Mouse (Mus musculus) CH12.LX (cell line): ENCODE data around the gene Fam222a.

Experiments
- CHD2 ChIP-seq: IDR thresholded peaks from 2 replicates; pipeline ENCODE4 v1.6.1; 2011; ENCODE audit warnings: low read length, improper control_type of control experiment
- CTCF ChIP-seq, 2 experiments: IDR thresholded peaks in 1 of 2; conservative IDR thresholded peaks in 1 of 2; 2 replicates each; pipeline ENCODE4 v1.5.1; 2011 to 2012; ENCODE audit warnings: low read depth in 2 of 2, low read length in 2 of 2, improper control_type of control experiment in 1 of 2, inconsistent platforms in 1 of 2, mild to moderate bottlenecking in 1 of 2, moderate library complexity in 1 of 2
- EP300 ChIP-seq: IDR thresholded peaks from 2 replicates; pipeline ENCODE4 v1.6.1; 2011; ENCODE audit warnings: low read length, improper control_type of control experiment
- MAZ ChIP-seq: IDR thresholded peaks from 2 replicates; pipeline ENCODE4 v1.6.1; 2012; ENCODE audit warnings: low read depth, mild to moderate bottlenecking, inconsistent platforms, low read length, improper control_type of control experiment, moderate library complexity
- NELFE ChIP-seq: IDR thresholded peaks from 2 replicates; pipeline ENCODE4 v1.6.1; 2011; ENCODE audit warnings: low read depth, low read length, improper control_type of control experiment
- POLR2A ChIP-seq: IDR thresholded peaks from 2 replicates; pipeline ENCODE4 v1.6.1; 2011; ENCODE audit warnings: low read depth, mild to moderate bottlenecking, improper control_type of control experiment, low read length
- POLR2AphosphoS2 ChIP-seq: IDR thresholded peaks from 2 replicates; pipeline ENCODE4 v1.6.1; 2011; ENCODE audit warnings: low read depth, low read length, improper control_type of control experiment
- SMC3 ChIP-seq: IDR thresholded peaks from 2 replicates; pipeline ENCODE4 v1.6.1; 2011; ENCODE audit warnings: low read depth, low read length, improper control_type of control experiment
- UBTF ChIP-seq: IDR thresholded peaks from 2 replicates; pipeline ENCODE4 v1.6.1; 2012; ENCODE audit warnings: low read depth, mild to moderate bottlenecking, inconsistent platforms, low read length, improper control_type of control experiment, moderate library complexity

DNA sequence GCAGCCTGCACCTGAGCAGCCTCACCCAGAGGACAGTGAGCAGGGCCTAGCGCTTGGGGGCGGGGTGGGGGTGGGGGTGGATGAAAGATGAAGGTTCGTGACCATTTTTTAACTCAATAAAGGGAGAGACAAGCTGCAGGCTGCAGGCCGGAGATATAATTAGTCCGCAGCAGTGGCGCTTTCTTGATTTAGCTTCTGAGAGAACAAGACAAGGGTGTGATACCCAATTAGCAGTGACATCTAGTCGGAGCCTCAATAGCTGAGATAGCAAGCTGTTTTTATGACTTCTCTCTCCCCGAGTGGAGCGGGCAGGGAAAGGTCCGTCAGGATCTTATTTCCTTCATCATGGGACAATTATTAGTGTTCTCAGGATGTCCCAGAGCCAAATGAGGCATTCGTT, 7.2 kb downstream of the Fam222a start:
- TF ChIP-seq POLR2A (no peak), CHD2 (no peak), UBTF (no peak), SMC3 (no peak), POLR2AphosphoS2 (no peak), CTCF (conservative IDR thresholded peaks at IDR 0.05 in 1 of 2, IDR thresholded peaks at IDR 0.05 in 1 of 2; ENCODE audit: low read depth in 2 of 2, low read length in 2 of 2) (no peak), NELFE (no peak), EP300 (no peak), MAZ (no peak)
